Mouse (Mus musculus) testis, adult 2 months (tissue): Measurements from ENCODE around the gene Kat2a.

Source experiments
- CTCF ChIP-seq: fragments of 200-500 bp; IDR thresholded peaks from 2 replicates; pipeline ENCODE4 v1.5.1; 2012; ENCODE audit warnings: low read depth, mild to moderate bottlenecking, inconsistent platforms, low read length, moderate library complexity; ENCODE audit not compliant: control insufficient read depth, insufficient read depth, insufficient replicate concordance
- POLR2A ChIP-seq: fragments of 200-500 bp; IDR thresholded peaks from 2 replicates; pipeline ENCODE4 v1.6.1; 2012; ENCODE audit warnings: low read depth, mild to moderate bottlenecking, inconsistent platforms, low read length, moderate library complexity; ENCODE audit not compliant: control insufficient read depth

DNA sequence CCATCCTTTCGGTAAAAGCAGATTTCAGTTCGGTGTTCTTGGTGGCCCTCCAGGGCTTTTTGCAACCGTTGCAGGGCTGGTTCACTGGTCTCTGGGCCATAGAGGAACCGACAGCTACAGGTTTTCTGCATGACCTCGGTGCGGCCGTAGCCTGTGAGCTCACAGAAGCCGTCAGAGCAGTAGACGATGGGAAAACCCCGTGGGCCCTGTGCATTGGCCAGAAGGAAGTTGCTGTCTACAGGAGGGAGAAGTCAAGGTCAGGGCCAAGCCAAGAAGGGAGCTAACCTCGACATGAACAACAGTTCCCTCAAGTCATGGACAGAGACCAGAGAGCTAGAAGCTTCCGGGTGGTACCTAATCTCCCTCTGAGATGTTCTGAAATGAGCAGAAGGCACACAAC lies 45.3 kb upstream of the Kat2a start:
- TF ChIP-seq POLR2A (no peak), CTCF (no peak)
